Mouse (Mus musculus) cortical plate, adult 2 months (tissue): Measurements from ENCODE around the gene Mepce.

Source experiments
- CTCF ChIP-seq: fragments of 200-500 bp; IDR thresholded peaks from 2 replicates; pipeline ENCODE4 v1.5.1; 2011; ENCODE audit warnings: mild to moderate bottlenecking, control low read depth, low read length; ENCODE audit not compliant: insufficient read depth; ENCODE audit errors: extremely low read depth
- POLR2A ChIP-seq: fragments of 200-500 bp; IDR thresholded peaks from 2 replicates; pipeline ENCODE4 v1.6.1; 2011; ENCODE audit warnings: mild to moderate bottlenecking, low read length, control low read depth; ENCODE audit not compliant: insufficient read depth; ENCODE audit errors: extremely low read depth

DNA sequence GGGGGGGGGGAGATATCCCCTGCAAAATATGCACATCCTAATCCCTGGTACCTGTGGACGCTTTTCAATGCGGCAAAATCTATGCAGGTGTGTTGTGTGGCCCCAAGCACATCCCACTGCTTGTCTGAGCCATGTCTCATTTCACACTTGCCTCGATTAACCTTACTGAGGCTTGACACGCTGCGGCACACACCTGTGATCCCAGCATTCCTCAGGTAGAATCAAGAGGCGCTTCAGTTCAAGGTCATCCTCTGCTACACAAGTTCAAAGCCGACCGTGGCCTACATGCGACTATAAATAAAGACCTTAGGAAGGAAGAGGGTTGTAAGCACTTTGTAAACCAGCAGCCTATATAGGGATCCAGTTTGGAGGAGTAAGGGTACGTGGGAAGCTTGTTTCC, 45.4 kb downstream of the Mepce start:
- no peak for TF ChIP-seq CTCF
- TF ChIP-seq POLR2A: no peak
